Mouse (Mus musculus) cerebellum, adult 9-10 months (tissue): Measurements from ENCODE around the gene Gpr160.

ENCODE experiments used
- DNase-seq: peaks from one replicate; pipeline ENCODE4 v3.0.0; 2022

The Gpr160 gene

GRCm38 (mm10) chr3:30904658-30905057 is 48.9 kb downstream of the Gpr160 start:
- DNase-seq, result no peak

GRCm38 (mm10) chr3:30917160-30917559 is 61.4 kb downstream of the Gpr160 start:
- DNase-seq, result no peak

- no peak for DNase-seq
Measured at GRCm38 (mm10) chr3:30927664-30928063, 71.9 kb downstream of the Gpr160 start.

GRCm38 (mm10) chr3:30929828-30930227 is 74.1 kb downstream of the Gpr160 start:
- DNase-seq, result no peak

- DNase-seq, result no peak
Measured at GRCm38 (mm10) chr3:30934384-30934783, 78.6 kb downstream of the Gpr160 start.
